Mouse (Mus musculus) naive thymus-derived CD4-positive, alpha-beta T cell, adult 2 months (primary cell): ENCODE results near the gene Gm37240.

Experiments
- DNase-seq: peaks from one replicate; pipeline ENCODE4 v3.0.0-alpha.2; 2011; ENCODE audit warnings: low read depth

The Gm37240 gene

DNA sequence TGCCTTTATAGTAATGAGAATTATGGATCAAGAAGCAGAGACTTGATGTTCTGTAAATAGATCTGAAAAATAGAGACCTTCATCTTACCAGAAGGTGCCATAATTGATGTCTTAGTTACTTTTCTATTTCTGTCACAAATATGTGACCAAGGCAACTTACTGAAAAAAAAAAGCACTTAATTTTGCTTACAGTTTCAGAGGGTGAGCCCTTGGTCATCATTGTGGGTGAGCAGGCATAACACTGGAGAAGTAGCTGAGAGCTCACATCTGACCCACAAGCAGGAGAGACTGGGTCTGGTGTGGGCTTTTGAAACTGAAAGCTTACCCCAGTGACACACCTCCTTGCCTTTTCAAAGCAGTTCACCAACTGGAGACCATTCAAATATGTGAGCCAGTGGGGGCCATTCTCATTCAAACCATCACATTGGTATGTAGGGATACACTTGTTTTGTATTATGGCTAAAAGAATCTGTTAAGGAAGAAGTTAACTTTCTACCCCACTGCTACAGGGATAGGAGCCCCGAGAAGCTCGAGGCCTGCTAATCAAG lies 1066.6 kb downstream of the Gm37240 start:
- no peak for DNase-seq

DNA sequence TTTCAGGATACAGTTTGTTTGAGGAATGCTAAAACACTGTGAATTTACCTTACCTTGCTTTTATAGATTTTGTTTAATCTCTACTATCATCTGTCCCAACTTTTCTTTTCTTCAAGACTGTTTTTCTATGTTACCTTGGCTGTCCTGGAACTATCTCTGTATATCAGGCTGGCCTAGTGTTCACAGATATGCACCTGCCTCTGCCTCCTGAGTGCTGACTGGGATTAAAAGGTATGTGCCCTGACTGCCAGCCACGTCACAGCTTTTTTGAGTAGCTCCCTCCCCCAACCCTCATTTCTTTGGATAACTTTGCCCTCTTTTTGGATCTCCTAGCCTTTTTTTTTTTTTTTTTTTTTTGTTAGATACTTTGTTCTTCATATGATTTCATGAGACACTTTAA lies 1070.4 kb downstream of the Gm37240 start:
- no peak for DNase-seq

DNA sequence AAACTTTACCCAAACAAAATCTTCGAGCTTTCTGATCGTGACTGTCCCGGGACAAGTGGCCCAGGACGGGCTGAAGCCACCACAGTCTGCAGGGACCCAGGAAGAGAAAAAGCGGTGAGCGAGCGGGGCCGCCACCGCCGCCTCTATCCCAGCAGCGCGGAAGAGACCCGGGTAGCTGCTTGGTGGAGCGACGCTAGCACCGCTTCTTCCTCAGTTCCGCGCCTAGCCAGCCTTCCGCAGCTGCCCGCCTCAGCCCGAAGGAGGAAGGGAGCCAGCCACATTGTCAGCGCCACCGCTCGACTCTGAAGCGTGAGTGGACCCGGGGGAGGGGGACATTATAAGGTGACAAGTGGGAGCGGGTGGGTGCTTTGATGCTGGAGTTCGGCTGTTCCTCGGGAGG lies 1071.9 kb downstream of the Gm37240 start:
- peak; percentile 73 for DNase-seq

DNA sequence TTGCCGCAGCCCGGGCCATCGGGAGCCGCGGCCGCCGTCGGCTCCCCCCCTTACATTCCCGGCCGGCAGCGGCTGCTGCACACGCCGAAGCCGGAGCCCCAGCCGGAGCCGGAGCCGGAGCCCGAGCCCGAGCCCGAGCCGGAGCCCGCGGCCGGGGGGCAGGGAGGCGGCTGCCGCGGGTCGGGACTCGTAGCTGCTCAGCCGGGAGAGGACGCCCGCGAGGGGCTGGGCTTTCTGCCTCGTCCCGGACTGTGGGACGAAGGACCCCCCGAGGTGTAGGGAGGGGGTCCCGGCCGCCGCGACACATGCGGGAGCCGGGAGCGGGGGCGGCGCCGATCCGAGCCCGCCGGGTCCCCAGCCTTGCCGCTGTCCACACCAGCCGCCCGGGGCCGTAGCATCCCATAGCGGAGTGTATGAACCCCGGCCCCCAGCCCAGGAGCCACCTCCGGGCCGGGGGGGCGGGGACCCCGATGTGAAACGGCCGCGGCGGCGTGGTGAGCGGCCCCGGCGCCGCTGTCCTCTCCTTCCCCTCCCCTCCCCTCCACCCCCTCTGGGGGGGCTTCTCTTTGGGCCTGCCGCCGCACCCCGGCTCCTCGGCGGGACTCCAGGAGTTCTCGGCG lies 1072.4 kb downstream of the Gm37240 start, which contains the start of gene Fbxw7:
TSS of gene Fbxw7 (plus strand) at position 507 of the 620 bp plus-strand sequence.
- DNase-seq = no peak

DNA sequence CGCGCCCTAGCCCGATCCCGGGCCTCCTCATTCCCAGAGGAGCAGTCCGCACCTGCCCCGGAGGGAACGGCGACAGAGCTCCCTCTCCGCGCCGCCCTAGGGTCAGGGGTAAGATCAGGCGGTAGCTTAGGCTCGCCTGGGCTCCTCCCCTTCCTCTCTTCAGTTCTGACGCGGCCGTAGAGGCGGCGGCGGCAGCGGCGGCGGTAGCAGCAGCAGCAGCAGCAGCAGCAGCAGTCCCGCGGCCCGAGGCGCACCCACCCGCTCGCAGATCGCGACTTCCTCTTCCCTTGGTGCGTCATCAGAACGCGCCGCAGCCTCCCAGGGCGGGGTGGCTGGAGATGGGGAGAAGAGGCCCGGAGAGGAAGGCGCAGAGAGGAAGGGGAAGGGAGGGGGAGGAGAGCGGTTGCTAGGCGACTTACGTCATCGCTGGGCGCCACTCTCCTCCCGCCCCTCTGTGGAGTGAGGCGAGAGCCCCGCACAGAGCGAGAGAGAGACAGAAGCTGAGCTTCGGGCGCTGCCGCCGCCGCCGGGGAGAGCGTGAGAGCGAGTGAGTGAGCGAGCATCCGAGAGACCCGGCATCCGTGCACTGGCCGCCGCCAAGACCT lies 1073.1 kb downstream of the Gm37240 start:
- peak; percentile 100 for DNase-seq

DNA sequence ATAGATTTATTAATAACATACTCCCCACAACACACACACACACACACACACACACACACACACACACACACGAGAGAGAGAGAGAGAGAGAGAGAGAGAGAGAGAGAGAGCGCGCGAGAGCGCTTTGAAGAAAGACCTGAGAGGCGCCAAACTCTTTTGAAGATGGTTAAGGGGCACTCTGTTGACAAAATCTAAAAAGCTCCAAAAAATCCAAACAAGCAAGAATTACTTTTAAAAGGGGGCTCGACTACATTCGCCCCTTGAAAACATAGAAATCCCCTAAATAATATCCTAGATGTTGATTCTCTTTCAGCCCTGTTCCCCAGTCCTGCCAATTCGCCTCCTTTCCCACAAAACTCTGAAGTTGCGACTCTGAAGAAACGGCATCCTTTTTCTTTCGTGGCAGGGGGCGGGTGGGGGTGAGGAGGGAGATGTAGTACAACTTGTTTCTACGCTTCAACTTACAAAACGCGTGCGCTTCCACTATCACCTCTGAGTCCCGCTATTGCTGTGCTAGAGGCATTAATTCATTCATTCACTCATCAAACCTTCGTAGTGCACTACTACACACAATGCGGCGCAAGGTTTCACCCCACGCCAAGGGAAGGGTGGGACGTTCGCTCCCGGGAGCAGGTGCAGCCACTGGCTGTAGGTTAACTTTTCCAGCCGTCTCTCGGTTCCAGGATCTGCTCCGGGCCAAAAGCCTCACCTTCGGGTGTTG lies 1073.7 kb downstream of the Gm37240 start:
- no peak for DNase-seq

DNA sequence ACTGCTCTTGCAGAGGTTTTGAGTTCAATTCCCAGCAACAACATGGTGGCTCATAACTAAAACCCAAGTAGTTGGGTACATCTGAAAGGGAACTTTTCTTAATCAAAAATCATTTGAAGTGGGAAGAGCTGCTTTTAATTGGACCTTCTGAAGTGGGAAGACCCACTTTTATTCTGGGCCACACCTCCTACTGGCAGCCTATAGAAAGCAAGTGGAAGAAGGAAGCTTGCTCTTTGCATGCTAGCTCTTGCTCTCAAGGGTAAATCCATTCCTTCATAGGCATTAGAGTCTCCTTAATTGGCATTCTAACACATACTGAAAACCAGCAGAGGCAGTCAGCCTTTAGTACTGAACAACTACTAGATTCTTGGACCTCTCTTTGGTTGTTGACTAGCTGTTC lies 1076.5 kb downstream of the Gm37240 start:
- no peak for DNase-seq

DNA sequence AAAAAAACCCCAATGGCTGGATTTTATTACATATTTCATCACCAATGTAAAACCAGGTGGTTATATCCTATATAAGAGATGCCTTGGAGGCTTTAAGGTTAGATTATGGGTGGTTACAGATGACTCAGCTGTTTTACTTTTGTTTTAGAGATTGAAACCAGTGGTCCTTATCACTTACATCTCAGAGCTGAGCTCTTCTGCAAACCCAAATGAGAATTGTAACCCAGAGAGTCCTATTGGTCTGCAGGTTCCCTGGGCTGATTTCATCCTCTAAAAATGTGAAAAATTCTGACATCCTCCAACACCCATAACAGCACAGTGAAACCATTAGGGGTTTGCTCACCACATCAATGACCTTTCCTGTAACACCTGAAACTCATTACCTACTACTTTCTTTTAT lies 1078.4 kb downstream of the Gm37240 start:
- no peak for DNase-seq

DNA sequence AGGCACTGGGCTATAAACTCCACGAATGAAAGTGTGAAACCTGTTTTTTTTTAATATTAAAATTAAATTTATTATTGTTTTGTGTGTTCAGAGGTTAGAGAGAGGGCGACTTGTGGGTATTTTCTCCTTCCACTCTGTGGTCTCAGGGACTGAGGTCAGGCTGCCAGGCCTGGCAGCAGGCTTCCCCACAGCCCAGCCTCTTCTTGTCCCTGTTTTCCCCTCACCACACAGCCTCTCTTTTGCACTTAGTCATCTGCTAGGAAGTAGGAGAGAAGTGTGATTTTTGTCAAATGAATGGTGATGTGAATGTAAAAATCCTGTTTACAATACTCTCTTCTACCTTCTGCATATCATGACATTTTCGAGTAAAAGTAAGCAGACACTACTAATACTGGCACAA lies 1079.5 kb downstream of the Gm37240 start:
- no peak for DNase-seq

DNA sequence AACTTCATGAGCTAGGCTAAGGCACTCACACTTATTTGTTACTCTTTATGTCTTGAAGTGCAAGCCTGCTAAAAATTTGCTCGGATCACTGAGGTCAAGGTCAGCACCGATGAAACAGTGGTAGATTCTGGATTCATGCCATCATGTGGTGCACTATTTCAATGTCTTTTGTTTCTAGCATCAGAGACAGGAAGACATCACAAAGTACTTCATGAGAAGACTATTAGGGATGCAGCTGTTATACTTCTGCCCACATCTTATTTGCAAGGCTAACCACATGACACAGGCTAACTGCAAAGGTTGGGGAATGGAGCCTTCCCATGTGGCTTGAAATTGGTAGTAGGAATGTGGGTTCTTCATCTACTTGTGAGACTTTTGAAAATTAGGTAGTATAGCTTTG lies 1081.1 kb downstream of the Gm37240 start:
- DNase-seq = no peak

DNA sequence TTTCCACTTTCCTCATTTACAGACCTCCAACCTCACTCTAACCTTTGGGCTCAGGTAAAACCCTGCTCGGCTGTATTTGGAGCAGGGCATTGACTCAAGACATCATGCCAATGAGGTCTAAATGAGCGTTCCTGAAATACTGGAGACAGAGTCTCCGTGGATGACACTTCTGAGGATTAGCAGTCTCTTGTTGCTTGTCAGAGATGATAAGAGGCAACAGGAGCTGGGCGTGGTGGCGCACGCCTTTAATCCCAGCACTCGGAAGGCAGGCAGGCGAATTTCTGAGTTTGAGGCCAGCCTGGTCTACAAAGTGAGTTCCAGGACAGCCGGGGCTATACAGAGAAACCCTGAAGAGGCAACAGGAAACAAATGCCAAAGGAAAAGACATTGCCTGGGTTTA lies 1083.3 kb downstream of the Gm37240 start:
- no peak for DNase-seq

DNA sequence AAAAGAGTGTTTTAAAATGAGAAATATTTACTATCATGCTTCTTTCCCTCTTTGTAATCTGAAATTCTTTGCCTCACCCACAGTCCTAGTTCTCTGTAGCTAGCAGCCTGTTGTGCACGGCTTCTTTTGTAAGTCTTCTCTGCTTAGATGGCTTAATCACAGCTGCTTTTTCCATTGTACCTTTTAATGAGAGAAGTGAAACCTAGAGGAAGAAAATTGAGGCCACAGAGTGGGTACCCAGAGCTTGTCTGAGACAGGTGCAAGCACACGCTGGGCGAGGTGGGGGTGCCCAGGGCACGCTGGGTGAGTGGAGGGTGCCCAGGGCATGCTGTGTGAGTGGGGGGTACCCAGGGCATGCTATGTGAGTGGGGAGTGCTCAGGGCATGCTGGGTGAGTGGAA lies 1099.4 kb downstream of the Gm37240 start:
- no peak for DNase-seq

DNA sequence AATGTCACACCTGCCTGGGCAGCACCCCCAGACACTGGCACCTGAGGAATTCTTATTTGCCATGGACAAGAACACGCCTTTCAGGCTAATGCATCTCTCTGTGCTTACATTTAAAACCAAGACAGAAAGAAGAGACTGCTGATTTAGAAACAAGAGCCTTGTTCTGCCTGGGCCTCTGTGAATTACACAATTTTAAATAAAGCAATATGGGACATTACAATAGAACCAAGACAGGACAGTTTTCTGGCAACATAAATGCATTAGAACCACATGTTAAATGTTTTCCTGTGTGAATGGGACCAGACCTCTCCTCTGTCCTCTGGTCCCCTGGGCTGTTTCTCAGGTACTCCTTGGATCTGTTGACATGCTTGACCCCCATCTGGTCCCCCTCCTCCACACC lies 1111.2 kb downstream of the Gm37240 start:
- no peak for DNase-seq

DNA sequence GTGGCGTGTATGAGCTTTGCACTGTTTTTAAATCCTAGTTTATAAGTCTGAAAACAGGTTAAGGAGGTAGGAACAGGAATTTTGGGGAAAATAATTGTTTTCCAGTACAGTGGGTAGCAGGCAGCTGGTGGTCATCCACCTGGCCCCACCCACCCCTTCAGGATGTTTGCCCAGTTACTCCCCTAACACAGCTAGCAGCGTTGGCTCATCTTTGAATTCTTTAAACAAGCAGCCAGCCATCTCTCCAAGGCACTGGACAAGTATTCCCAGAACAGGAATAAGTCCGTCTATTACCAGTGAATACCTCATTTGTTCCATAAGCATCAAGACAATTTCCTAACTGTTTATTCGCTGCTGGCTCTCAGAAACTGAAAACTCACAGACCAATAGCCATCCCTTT lies 1111.7 kb downstream of the Gm37240 start:
- DNase-seq = no peak

DNA sequence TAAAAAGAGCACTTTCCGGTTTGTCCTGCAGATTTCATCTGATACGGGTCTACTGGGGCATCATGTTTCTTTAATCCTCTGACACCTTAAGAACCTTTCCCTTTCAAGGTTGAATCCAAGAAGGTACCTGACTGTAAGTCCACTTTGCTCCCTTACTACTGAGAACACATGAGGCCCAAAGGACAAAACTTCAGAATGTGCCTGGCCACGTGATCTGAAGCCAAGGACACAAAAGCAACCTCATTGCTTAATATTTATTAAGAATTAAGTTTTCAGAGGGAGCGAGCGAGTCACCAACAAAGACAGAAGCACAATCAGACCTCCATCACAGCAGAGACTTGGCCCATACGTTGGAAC lies 1112.3 kb downstream of the Gm37240 start:
- DNase-seq = no peak

DNA sequence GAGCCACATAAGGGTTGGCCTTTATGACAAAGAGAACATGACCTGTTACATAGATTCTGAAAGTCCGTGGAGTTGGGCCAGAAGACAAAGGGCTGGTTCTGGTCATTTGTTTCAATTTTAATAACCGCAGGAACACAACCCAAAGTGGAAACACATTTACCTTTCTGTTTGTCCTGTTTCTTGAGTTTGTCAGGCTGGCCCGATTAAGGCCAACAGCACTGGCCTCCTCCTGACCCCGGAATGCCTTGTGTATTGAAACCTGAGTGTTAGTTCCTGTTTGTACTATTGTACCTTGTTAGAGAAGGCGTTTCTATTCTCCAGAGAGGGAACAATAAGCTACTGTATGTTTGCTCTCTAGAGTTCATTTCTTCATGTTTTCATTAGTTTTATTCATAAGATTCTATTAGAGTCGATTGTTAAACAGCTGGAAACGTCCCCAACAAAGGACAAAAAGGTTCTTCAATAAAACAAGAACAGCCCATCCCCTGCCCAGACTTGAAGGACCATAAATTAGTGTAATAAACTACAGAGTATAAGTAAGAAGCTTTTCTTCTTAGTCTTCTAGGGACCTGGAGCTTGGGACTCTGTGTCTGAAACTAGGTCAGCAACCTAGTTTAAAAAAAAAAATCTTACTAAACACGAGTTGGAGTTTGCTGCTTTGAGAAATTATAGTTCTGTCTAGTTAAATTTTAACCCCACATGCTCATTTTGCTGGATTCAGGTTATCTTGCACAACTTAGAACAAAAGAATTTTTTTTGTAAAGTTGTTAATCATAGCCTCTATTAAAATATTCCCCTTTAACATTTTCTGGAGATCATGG lies 1112.9 kb downstream of the Gm37240 start:
- DNase-seq = no peak

DNA sequence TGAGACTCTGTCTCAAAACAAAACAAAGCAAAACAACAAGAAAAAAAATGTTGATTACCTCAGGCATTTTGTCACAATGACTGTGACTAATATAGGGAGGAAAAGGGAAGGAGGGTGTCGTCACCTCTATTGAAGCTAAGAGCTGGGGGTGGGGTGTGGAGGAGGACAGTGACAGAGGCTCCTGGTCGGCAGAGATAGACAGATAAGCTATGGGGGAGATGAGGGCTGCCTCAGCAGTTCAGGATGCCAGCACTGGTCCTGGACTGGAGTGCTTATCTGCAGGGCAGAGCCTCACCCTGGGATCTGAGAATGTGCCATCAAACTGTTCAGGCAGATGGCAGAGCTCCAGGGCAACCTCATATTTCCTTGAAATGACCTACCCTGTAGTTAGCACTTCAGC lies 1115.3 kb downstream of the Gm37240 start:
- DNase-seq = no peak

DNA sequence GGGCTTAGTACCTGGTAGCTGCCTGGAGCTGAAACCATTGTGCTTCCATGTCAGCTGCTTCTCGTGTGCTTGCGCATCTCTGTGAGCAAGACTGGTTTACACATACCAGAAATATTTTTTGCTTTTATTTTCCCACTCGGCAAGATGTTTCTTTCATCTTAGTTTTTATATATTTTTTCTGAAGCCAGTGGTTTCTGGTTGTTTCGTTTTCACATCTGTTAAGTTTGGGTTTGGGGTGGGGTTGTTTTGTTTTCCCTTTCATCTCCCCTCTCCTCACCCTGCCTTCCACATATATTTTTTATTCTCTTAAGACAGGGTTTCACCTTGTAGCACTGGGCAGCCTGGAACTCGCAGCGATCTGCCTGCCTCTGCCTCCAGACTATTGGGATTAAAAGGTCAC lies 1116.8 kb downstream of the Gm37240 start:
- DNase-seq = peak; percentile 21

DNA sequence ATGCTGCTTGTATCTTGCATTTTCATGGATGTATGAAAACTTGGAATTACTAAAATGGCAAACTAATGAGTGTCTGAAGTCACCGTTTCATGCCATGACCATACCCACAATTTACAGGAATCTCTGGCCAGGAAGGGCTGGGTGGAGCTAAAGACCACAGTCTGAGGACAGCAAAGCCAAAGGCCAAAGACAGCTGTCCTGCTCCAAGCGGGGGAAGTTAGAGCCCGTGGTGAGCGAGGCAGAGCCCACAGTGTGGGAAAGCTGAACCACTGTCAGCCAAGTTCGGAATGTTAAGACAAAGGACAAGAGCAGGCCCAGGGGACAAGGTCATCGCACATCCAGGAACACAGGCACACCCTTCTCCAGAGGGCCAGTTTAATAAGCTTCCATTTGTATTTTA lies 1117.9 kb downstream of the Gm37240 start:
- DNase-seq = no peak

DNA sequence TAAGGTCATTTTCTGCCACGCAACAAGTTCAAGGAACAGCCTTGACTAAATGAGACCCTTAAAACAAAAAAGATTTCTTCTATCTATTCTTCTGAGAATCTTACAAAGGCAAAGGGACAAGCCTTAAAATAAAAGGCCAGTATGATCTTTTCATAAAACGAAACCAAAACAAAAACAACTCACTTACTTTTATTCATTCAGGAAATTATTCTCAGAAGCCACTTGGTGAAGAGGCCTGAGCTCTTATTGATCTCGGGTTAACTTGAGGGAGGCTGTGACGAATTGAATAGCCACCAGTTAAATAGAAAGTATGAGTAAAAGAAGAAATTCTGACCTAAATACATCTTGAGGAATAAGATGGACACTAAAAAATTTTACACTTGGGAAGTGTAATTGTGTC lies 1118.4 kb downstream of the Gm37240 start:
- DNase-seq = no peak

DNA sequence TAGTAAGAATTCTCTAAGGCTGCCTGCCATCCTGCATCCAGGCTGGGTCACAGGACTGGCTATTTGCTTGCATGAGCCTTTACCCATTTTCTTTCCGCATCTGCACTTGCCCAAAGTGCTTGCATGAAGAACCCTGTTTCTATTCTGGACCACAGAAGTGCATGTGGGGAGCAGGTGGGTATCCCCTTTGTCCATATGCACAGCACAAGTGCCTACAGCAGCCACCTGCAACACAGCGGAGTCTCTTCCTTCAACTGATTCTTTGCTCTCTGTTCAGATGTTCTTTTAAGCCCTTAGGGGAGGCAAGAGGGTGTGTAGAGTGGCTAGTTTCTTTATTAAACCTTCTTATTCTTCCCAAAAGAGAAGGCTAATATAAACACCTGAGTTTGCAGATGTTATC lies 1133.5 kb downstream of the Gm37240 start:
- DNase-seq = no peak

DNA sequence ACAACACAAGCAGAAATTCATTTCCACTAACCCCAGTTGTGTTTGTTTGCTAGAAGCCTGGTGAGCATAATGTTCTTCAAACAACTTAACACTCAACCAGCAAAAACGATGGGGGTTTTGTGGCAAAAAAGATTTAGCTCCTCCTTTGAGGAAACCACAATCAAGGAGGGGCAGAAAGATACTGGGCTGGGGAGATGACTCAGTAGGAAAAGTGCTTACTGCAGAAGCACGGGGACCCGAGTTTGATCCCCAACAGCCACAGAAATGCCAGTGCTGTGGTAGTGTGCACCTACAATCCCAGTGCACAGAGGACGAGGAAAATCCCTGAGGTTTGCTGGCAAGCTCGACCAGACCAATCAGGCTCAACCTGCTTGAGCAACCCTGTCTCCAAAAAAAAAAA lies 1138.1 kb downstream of the Gm37240 start:
- peak; percentile 58 for DNase-seq

DNA sequence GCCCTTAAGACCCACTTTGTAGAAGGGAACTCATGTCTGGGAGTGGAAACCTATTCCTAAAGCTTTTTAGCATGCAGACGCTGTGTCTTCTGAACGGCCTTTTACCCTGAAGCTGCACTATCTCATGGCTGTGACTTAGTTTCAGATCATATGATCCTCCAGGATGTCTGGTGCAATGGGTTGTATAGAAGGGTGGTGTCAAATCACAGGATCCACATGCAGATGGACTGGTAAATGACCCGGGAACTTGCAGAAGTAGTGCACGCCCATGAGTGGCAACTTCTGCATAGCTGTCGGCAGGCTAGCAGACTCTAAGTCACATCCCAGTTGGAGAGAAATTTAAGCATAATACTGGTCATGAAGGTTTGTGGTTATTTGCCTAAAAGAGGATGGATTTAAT lies 1139.2 kb downstream of the Gm37240 start:
- DNase-seq = no peak
